Mouse (Mus musculus): ENCODE data around the gene Gpa33.

DNA sequence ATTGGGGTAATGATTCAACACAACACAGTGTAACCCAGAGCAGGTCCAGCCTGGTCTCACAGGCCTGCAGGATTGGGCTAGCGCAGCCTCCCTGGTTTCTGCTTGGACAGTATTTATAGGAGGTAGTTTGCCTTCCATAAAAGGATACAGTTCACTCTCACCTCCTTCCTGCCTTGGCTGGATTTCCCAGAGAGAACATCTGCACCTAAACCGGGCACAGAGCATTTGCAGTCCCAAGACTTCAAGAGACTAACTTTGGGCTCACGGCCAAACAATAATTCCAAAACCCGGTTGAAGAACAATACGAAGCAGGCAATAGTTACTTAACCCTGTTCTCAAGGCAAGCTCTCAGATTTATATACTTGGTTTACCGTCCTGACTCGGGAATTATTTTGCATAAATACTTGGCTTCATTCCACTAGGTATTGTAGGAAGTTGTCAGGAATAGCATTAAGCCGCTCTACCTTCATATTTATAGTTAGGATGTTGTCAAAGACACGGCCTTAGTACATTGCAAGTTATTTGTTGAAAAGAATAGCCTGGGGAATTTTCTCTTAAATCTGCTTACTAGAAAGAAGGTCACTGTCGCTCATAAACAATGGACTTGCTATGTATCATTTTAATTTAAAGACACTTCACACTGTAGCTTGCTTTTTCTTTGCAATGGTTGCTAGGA, 53.1 kb downstream of the Gpa33 start:
- TF ChIP-seq CTCF (IDR thresholded peaks at IDR 0.05; ENCODE audit: low read depth) (no peak), EP300 (IDR thresholded peaks at IDR 0.05; ENCODE audit: low read depth) (no peak)
